Mouse (Mus musculus) lung, adult 2 months (tissue): ENCODE results near the gene Grip1.
A peak's percentile ranks its signal among the peaks of the same experiment; 100 is the strongest.

Source experiments
- CTCF ChIP-seq: fragments of 200-500 bp; IDR thresholded peaks from 2 replicates; pipeline ENCODE4 v1.5.1; 2011; ENCODE audit warnings: mild to moderate bottlenecking, low read length, control low read depth; ENCODE audit not compliant: insufficient read depth
- POLR2A ChIP-seq: fragments of 200-500 bp; IDR thresholded peaks from 2 replicates; pipeline ENCODE4 v1.6.1; 2011; ENCODE audit warnings: low read depth, mild to moderate bottlenecking, control low read depth, low read length, borderline replicate concordance; ENCODE audit errors: extremely low read depth

- TF ChIP-seq POLR2A (peak; percentile 40; the same call in 1 of the 2 replicates), CTCF (no peak)
These were observed 659.1 kb downstream of the Grip1 start, which contains the start of gene Helb for GRCm38 (mm10) chr10:120112507-120113396.
